Mouse (Mus musculus) adrenal gland, postnatal 10 days (tissue): ENCODE results near the gene Zbtb11. TPM values are rescaled to one million over a fixed set of nuclear protein-coding genes. Genes with fewer than 3 reads are reported as not detected.
A peak's percentile ranks its signal among the peaks of the same experiment; 100 is the strongest.
"Not testable (repeated sequence)": the region's sequence is repeated elsewhere in the genome, so short reads cannot be mapped to it uniquely, and the experiment has no call there.

Experiments
- DNase-seq: peaks from one replicate; pipeline ENCODE4 v3.0.0; 2021; ENCODE audit warnings: mixed read lengths
- long read RNA-seq, 2 experiments: library from polyadenylated mRNA; stranded (forward); transcript quantifications; one replicate each; pipeline ENCODE4 v2.0.0; 2021
- total RNA-seq, 2 experiments: library from RNA; stranded (reverse); gene quantifications; 2 replicates each; pipeline ENCODE4 v1.2.3; 2021

The Zbtb11 gene
- total RNA-seq, result 10 to 100 TPM; 17.0 to 17.7 TPM
- long read RNA-seq, experiment 1, full-length matches to known transcripts, result 4 of 12 reads
- long read RNA-seq, experiment 1, partial matches to known transcripts, result 5 of 12 reads
- long read RNA-seq, experiment 1, other reads (novel, unspliced or antisense), result 3 of 12 reads
- long read RNA-seq, experiment 2, full-length matches to known transcripts, result 4 of 7 reads
- long read RNA-seq, experiment 2, partial matches to known transcripts, result 2 of 7 reads
- long read RNA-seq, experiment 2, other reads (novel, unspliced or antisense), result 1 of 7 reads

- peak; percentile 100 for DNase-seq
These were observed at the start of gene Zbtb11 for GRCm38 (mm10) chr16:55973431-55974255. Gene Zbtb11 (plus strand): TSS chr16:55973883.

- no peak for DNase-seq
These were observed 49.7 kb upstream of the Zbtb11 start for GRCm38 (mm10) chr16:55924010-55924409.

GRCm38 (mm10) chr16:55933681-55934343 lies 39.9 kb upstream of the Zbtb11 start:
- DNase-seq, result peak; percentile 53

- DNase-seq, result peak; percentile 89
These were observed 39.1 kb upstream of the Zbtb11 start, which contains the start of gene Cep97 for GRCm38 (mm10) chr16:55934453-55935037. Gene Cep97 (minus strand): TSS chr16:55934855.

- no peak for DNase-seq
These were observed 34.9 kb upstream of the Zbtb11 start for GRCm38 (mm10) chr16:55938761-55939160.

GRCm38 (mm10) chr16:55939703-55940102 lies 34.0 kb upstream of the Zbtb11 start:
- no peak for DNase-seq

- no peak for DNase-seq
These were observed 32.9 kb upstream of the Zbtb11 start for GRCm38 (mm10) chr16:55940781-55941180.

- no peak for DNase-seq
These were observed 26.4 kb upstream of the Zbtb11 start for GRCm38 (mm10) chr16:55947266-55947665.

- DNase-seq, result not testable (repeated sequence)
These were observed 25.7 kb upstream of the Zbtb11 start for GRCm38 (mm10) chr16:55947876-55948410.

- DNase-seq, result no peak
These were observed 24.7 kb upstream of the Zbtb11 start for GRCm38 (mm10) chr16:55948963-55949362.

GRCm38 (mm10) chr16:55950462-55950861 lies 23.2 kb upstream of the Zbtb11 start:
- no peak for DNase-seq

GRCm38 (mm10) chr16:55950946-55951678 lies 22.6 kb upstream of the Zbtb11 start:
- DNase-seq, result peak; percentile 87

- DNase-seq, result no peak
These were observed 21.9 kb upstream of the Zbtb11 start for GRCm38 (mm10) chr16:55951679-55952327.

GRCm38 (mm10) chr16:55952771-55953170 lies 20.9 kb upstream of the Zbtb11 start:
- no peak for DNase-seq

GRCm38 (mm10) chr16:55954196-55954595 lies 19.5 kb upstream of the Zbtb11 start:
- DNase-seq, result not testable (repeated sequence)

- DNase-seq, result not testable (repeated sequence)
These were observed 10.6 kb upstream of the Zbtb11 start for GRCm38 (mm10) chr16:55963068-55963467.

GRCm38 (mm10) chr16:55964126-55964949 lies 9.3 kb upstream of the Zbtb11 start:
- DNase-seq, result peak; percentile 53

GRCm38 (mm10) chr16:55966212-55966871 lies 7.3 kb upstream of the Zbtb11 start, which contains the start of gene Rpl24:
Gene Rpl24 (plus strand): TSS chr16:55966275.
- DNase-seq, result peak; percentile 97

GRCm38 (mm10) chr16:55967221-55967620 lies 6.5 kb upstream of the Zbtb11 start:
- no peak for DNase-seq
